Mouse (Mus musculus): ENCODE data around the gene Slc8a3.

The Slc8a3 gene

GRCm38 (mm10) chr12:81241096-81241495 lies 91.9 kb downstream of the Slc8a3 start:
- DNase-seq (ENCODE audit: low read depth in 2 of 2, low spot score in 2 of 2): no peak

- DNase-seq (ENCODE audit: low read depth in 2 of 2, low spot score in 2 of 2): no peak
Observed at GRCm38 (mm10) chr12:81237158-81237557, 95.8 kb downstream of the Slc8a3 start.

- DNase-seq (ENCODE audit: low read depth in 2 of 2, low spot score in 2 of 2): no peak
Observed at GRCm38 (mm10) chr12:81235456-81236330, 97.3 kb downstream of the Slc8a3 start.

- DNase-seq (ENCODE audit: low read depth in 2 of 2, low spot score in 2 of 2): no peak
Observed at GRCm38 (mm10) chr12:81233746-81234380, 99.1 kb downstream of the Slc8a3 start.

- no peak for DNase-seq (ENCODE audit: low read depth in 2 of 2, low spot score in 2 of 2)
Observed at GRCm38 (mm10) chr12:81227767-81228460, 105.1 kb downstream of the Slc8a3 start.

GRCm38 (mm10) chr12:81226590-81226989 lies 106.4 kb downstream of the Slc8a3 start:
- DNase-seq (ENCODE audit: low read depth in 2 of 2, low spot score in 2 of 2): no peak

GRCm38 (mm10) chr12:81225966-81226577 lies 106.9 kb downstream of the Slc8a3 start:
- no peak for DNase-seq (ENCODE audit: low read depth in 2 of 2, low spot score in 2 of 2)

- DNase-seq (ENCODE audit: low read depth in 2 of 2, low spot score in 2 of 2): no peak
Observed at GRCm38 (mm10) chr12:81224843-81225242, 108.1 kb downstream of the Slc8a3 start.

GRCm38 (mm10) chr12:81223276-81223675 lies 109.7 kb downstream of the Slc8a3 start:
- no peak for DNase-seq (ENCODE audit: low read depth in 2 of 2, low spot score in 2 of 2)

GRCm38 (mm10) chr12:81219339-81219738 lies 113.6 kb downstream of the Slc8a3 start:
- DNase-seq (ENCODE audit: low read depth in 2 of 2, low spot score in 2 of 2): no peak

GRCm38 (mm10) chr12:81208559-81208958 lies 124.4 kb downstream of the Slc8a3 start:
- DNase-seq (ENCODE audit: low read depth in 2 of 2, low spot score in 2 of 2): no peak

GRCm38 (mm10) chr12:81205619-81206560 lies 127.1 kb downstream of the Slc8a3 start:
- no peak for DNase-seq (ENCODE audit: low read depth in 2 of 2, low spot score in 2 of 2)

GRCm38 (mm10) chr12:81203226-81203625 lies 129.8 kb downstream of the Slc8a3 start:
- no peak for DNase-seq (ENCODE audit: low read depth in 2 of 2, low spot score in 2 of 2)

GRCm38 (mm10) chr12:81199280-81199955 lies 133.6 kb downstream of the Slc8a3 start:
- no peak for DNase-seq (ENCODE audit: low read depth in 2 of 2, low spot score in 2 of 2)

GRCm38 (mm10) chr12:81197468-81198075 lies 135.4 kb downstream of the Slc8a3 start:
- DNase-seq (ENCODE audit: low read depth in 2 of 2, low spot score in 2 of 2): no peak

GRCm38 (mm10) chr12:81193968-81194367 lies 139.0 kb downstream of the Slc8a3 start:
- DNase-seq (ENCODE audit: low read depth in 2 of 2, low spot score in 2 of 2): no peak

- DNase-seq (ENCODE audit: low read depth in 2 of 2, low spot score in 2 of 2): no peak
Observed at GRCm38 (mm10) chr12:81189636-81190035, 143.3 kb downstream of the Slc8a3 start.

GRCm38 (mm10) chr12:81188996-81189395 lies 144.0 kb downstream of the Slc8a3 start:
- no peak for DNase-seq (ENCODE audit: low read depth in 2 of 2, low spot score in 2 of 2)

- no peak for DNase-seq (ENCODE audit: low read depth in 2 of 2, low spot score in 2 of 2)
Observed at GRCm38 (mm10) chr12:81188423-81188822, 144.6 kb downstream of the Slc8a3 start.
